Mouse (Mus musculus): ENCODE measurements at regions not wholly inside any gene's neighbourhood (a gene's known extent, or its start where the extent isn't known, plus 50 kb on each side); places are given as distances from the start of the nearest gene placed in this dataset.
"Not testable (repeated sequence)": the region's sequence is repeated elsewhere in the genome, so short reads cannot be mapped to it uniquely, and the experiment has no call there.

GRCm38 (mm10) chr7:73659551-73659950 is 80.6 kb upstream of the Fam174b start:
- 87% methylated on average over 5 of the region's 5 CpGs for WGBS
- Histone ChIP-seq H3K4me2 (replicated peaks; ENCODE audit: low read depth, low read length) (no peak overlapping the region), H3K9me3 (ENCODE audit: control insufficient read depth, low read depth, low read length) (no peaks in the 10 kb centered on the region), H3K27me3 (ENCODE audit: control insufficient read depth, insufficient read depth, low read length) (no peaks in the 10 kb centered on the region), H3K27ac (ENCODE audit: low read length) (no peak overlapping the region), H3K4me3 (ENCODE audit: low read depth, low read length) (no peak overlapping the region), H3K9ac (replicated peaks; ENCODE audit: low read depth, low read length) (no peak overlapping the region), H3K4me1 (ENCODE audit: control insufficient read depth, insufficient read depth, low read length) (peaks cover 3% of the 10 kb centered on the region; the same call in 1 of the 2 replicates), H3K36me3 (ENCODE audit: control insufficient read depth, insufficient read depth, low read length) (no peaks in the 10 kb centered on the region)
- ATAC-seq (ENCODE audit: insufficient number of reproducible peaks, insufficient read depth, low FRiP score, low read depth) = no peak

- H3K27me3 ChIP-seq (ENCODE audit: control insufficient read depth, insufficient read depth, low read length) = no peaks in the 10 kb centered on the region
- H3K4me2 ChIP-seq (replicated peaks; ENCODE audit: low read depth, low read length) = no peak overlapping the region
- 44% methylated on average over 7 of the region's 7 CpGs for WGBS
- H3K27ac ChIP-seq (ENCODE audit: low read length) = no peak overlapping the region
- ATAC-seq (ENCODE audit: insufficient number of reproducible peaks, insufficient read depth, low FRiP score, low read depth) = no peak
- peaks cover 3% of the 10 kb centered on the region; the same call in 1 of the 2 replicates for H3K4me1 ChIP-seq (ENCODE audit: control insufficient read depth, insufficient read depth, low read length)
- no peaks in the 10 kb centered on the region for H3K9me3 ChIP-seq (ENCODE audit: control insufficient read depth, low read depth, low read length)
- H3K9ac ChIP-seq (replicated peaks; ENCODE audit: low read depth, low read length) = no peak overlapping the region
- H3K4me3 ChIP-seq (ENCODE audit: low read depth, low read length) = no peak overlapping the region
- no peaks in the 10 kb centered on the region for H3K36me3 ChIP-seq (ENCODE audit: control insufficient read depth, insufficient read depth, low read length)
Observed at GRCm38 (mm10) chr7:73657283-73657682, 82.8 kb upstream of the Fam174b start.

- not testable (repeated sequence) for H3K4me3 ChIP-seq (ENCODE audit: low read depth, low read length); H3K27me3 ChIP-seq (ENCODE audit: control insufficient read depth, insufficient read depth, low read length); H3K9me3 ChIP-seq (ENCODE audit: control insufficient read depth, low read depth, low read length); H3K36me3 ChIP-seq (ENCODE audit: control insufficient read depth, insufficient read depth, low read length); H3K4me2 ChIP-seq (replicated peaks; ENCODE audit: low read depth, low read length); H3K9ac ChIP-seq (replicated peaks; ENCODE audit: low read depth, low read length); H3K4me1 ChIP-seq (ENCODE audit: control insufficient read depth, insufficient read depth, low read length); ATAC-seq (ENCODE audit: insufficient number of reproducible peaks, insufficient read depth, low FRiP score, low read depth); H3K27ac ChIP-seq (ENCODE audit: low read length)
- 95% methylated on average over 16 of the region's 16 CpGs for WGBS
Observed at GRCm38 (mm10) chr7:73656424-73656795, 83.7 kb upstream of the Fam174b start.

- Histone ChIP-seq H3K27me3 (ENCODE audit: control insufficient read depth, insufficient read depth, low read length) (no peaks in the 10 kb centered on the region), H3K36me3 (ENCODE audit: control insufficient read depth, insufficient read depth, low read length) (no peaks in the 10 kb centered on the region), H3K4me2 (replicated peaks; ENCODE audit: low read depth, low read length) (no peak overlapping the region), H3K9ac (replicated peaks; ENCODE audit: low read depth, low read length) (no peak overlapping the region), H3K27ac (ENCODE audit: low read length) (no peak overlapping the region), H3K4me1 (ENCODE audit: control insufficient read depth, insufficient read depth, low read length) (peaks cover 3% of the 10 kb centered on the region; the same call in 1 of the 2 replicates), H3K4me3 (ENCODE audit: low read depth, low read length) (no peak overlapping the region), H3K9me3 (ENCODE audit: control insufficient read depth, low read depth, low read length) (no peaks in the 10 kb centered on the region)
- no peak for ATAC-seq (ENCODE audit: insufficient number of reproducible peaks, insufficient read depth, low FRiP score, low read depth)
- 24% methylated on average over 5 of the region's 5 CpGs for WGBS
Observed at GRCm38 (mm10) chr7:73655787-73656423, 84.2 kb upstream of the Fam174b start.

GRCm38 (mm10) chr7:73654193-73654871 is 85.8 kb upstream of the Fam174b start:
- Histone ChIP-seq H3K4me3 (ENCODE audit: low read depth, low read length) (no peak overlapping the region), H3K4me2 (replicated peaks; ENCODE audit: low read depth, low read length) (no peak overlapping the region), H3K36me3 (ENCODE audit: control insufficient read depth, insufficient read depth, low read length) (no peaks in the 10 kb centered on the region), H3K4me1 (ENCODE audit: control insufficient read depth, insufficient read depth, low read length) (no peaks in the 10 kb centered on the region; the same call in 1 of the 2 replicates), H3K9me3 (ENCODE audit: control insufficient read depth, low read depth, low read length) (no peaks in the 10 kb centered on the region), H3K9ac (replicated peaks; ENCODE audit: low read depth, low read length) (no peak overlapping the region), H3K27me3 (ENCODE audit: control insufficient read depth, insufficient read depth, low read length) (no peaks in the 10 kb centered on the region), H3K27ac (ENCODE audit: low read length) (no peak overlapping the region)
- WGBS = 34% methylated on average over 12 of the region's 12 CpGs
- no peak for ATAC-seq (ENCODE audit: insufficient number of reproducible peaks, insufficient read depth, low FRiP score, low read depth)

- no peak for ATAC-seq (ENCODE audit: insufficient number of reproducible peaks, insufficient read depth, low FRiP score, low read depth)
- Histone ChIP-seq H3K9ac (replicated peaks; ENCODE audit: low read depth, low read length) (no peak overlapping the region), H3K4me2 (replicated peaks; ENCODE audit: low read depth, low read length) (no peak overlapping the region), H3K4me1 (ENCODE audit: control insufficient read depth, insufficient read depth, low read length) (no peaks in the 10 kb centered on the region), H3K27ac (ENCODE audit: low read length) (no peak overlapping the region), H3K36me3 (ENCODE audit: control insufficient read depth, insufficient read depth, low read length) (no peaks in the 10 kb centered on the region), H3K9me3 (ENCODE audit: control insufficient read depth, low read depth, low read length) (no peaks in the 10 kb centered on the region), H3K4me3 (ENCODE audit: low read depth, low read length) (no peak overlapping the region), H3K27me3 (ENCODE audit: control insufficient read depth, insufficient read depth, low read length) (no peaks in the 10 kb centered on the region)
- WGBS = 95% methylated on average over 6 of the region's 6 CpGs
Observed at GRCm38 (mm10) chr7:73650909-73651308, 89.2 kb upstream of the Fam174b start.

- H3K27ac ChIP-seq (ENCODE audit: low read length) = no peak overlapping the region
- H3K9me3 ChIP-seq (ENCODE audit: control insufficient read depth, low read depth, low read length) = no peaks in the 10 kb centered on the region
- no peak for ATAC-seq (ENCODE audit: insufficient number of reproducible peaks, insufficient read depth, low FRiP score, low read depth)
- H3K4me1 ChIP-seq (ENCODE audit: control insufficient read depth, insufficient read depth, low read length) = no peaks in the 10 kb centered on the region
- no peak overlapping the region for H3K4me2 ChIP-seq (replicated peaks; ENCODE audit: low read depth, low read length)
- H3K36me3 ChIP-seq (ENCODE audit: control insufficient read depth, insufficient read depth, low read length) = no peaks in the 10 kb centered on the region
- 30% methylated on average over 4 of the region's 4 CpGs for WGBS
- no peak overlapping the region for H3K9ac ChIP-seq (replicated peaks; ENCODE audit: low read depth, low read length)
- no peak overlapping the region for H3K4me3 ChIP-seq (ENCODE audit: low read depth, low read length)
- no peaks in the 10 kb centered on the region for H3K27me3 ChIP-seq (ENCODE audit: control insufficient read depth, insufficient read depth, low read length)
Observed at GRCm38 (mm10) chr7:73648010-73648409, 92.1 kb upstream of the Fam174b start.

- no peaks in the 10 kb centered on the region for H3K27me3 ChIP-seq (ENCODE audit: control insufficient read depth, insufficient read depth, low read length)
- no peak overlapping the region for H3K4me2 ChIP-seq (replicated peaks; ENCODE audit: low read depth, low read length)
- no peak overlapping the region for H3K27ac ChIP-seq (ENCODE audit: low read length)
- no peak overlapping the region for H3K4me3 ChIP-seq (ENCODE audit: low read depth, low read length)
- H3K36me3 ChIP-seq (ENCODE audit: control insufficient read depth, insufficient read depth, low read length) = no peaks in the 10 kb centered on the region
- ATAC-seq (ENCODE audit: insufficient number of reproducible peaks, insufficient read depth, low FRiP score, low read depth) = no peak
- H3K9ac ChIP-seq (replicated peaks; ENCODE audit: low read depth, low read length) = no peak overlapping the region
- no peaks in the 10 kb centered on the region for H3K4me1 ChIP-seq (ENCODE audit: control insufficient read depth, insufficient read depth, low read length)
- H3K9me3 ChIP-seq (ENCODE audit: control insufficient read depth, low read depth, low read length) = no peaks in the 10 kb centered on the region
- WGBS = 83% methylated on average over 4 of the region's 4 CpGs
Observed at GRCm38 (mm10) chr7:73647140-73647539, 93.0 kb upstream of the Fam174b start.

- Histone ChIP-seq H3K9ac (replicated peaks; ENCODE audit: low read depth, low read length) (no peak overlapping the region), H3K27me3 (ENCODE audit: control insufficient read depth, insufficient read depth, low read length) (no peaks in the 10 kb centered on the region), H3K36me3 (ENCODE audit: control insufficient read depth, insufficient read depth, low read length) (no peaks in the 10 kb centered on the region), H3K4me2 (replicated peaks; ENCODE audit: low read depth, low read length) (no peak overlapping the region), H3K4me3 (ENCODE audit: low read depth, low read length) (no peak overlapping the region), H3K9me3 (ENCODE audit: control insufficient read depth, low read depth, low read length) (no peaks in the 10 kb centered on the region), H3K27ac (ENCODE audit: low read length) (no peak overlapping the region), H3K4me1 (ENCODE audit: control insufficient read depth, insufficient read depth, low read length) (no peaks in the 10 kb centered on the region)
- ATAC-seq (ENCODE audit: insufficient number of reproducible peaks, insufficient read depth, low FRiP score, low read depth) = no peak
- WGBS = 62% methylated on average over 5 of the region's 5 CpGs
Observed at GRCm38 (mm10) chr7:73646711-73647110, 93.4 kb upstream of the Fam174b start.

All from stomach, embryonic 14.5 days (tissue).